Mouse (Mus musculus): Measurements from ENCODE around the gene Gart.

Gene Gart

DNA sequence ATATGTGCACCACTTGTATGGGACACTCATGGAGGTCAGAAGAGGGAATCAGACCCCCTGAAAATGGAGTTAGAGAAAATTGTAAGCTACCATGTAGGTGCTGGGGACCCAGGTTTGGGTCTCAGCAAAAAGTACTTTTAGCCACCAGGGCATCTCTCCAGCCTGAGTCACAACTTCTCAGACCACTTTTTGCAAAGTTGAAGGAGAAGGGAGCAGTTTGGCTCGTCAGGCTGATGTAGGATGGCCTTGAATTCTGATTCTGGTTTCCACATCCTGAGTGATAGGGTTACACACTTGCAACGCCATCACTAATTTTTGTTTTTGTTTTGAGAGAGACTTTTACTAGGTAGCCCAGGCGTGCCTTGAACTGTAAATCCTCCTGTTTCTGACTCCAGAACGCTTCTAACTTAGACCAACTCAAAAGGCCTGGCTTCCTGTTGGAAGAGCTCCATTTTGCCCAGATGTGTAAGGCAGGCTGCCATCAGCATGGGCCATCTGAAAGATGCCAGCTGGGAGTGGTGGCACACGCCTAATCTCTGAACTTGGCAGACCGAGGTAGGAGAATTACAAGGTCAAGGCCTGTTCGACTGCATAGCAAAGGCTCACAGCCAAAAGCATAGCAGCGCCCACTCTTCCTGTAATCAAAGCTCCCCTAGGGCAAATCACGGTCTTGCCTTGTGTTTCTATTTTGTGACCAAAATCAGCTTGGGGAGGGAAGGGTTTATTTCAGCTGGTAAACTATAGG is 37.1 kb downstream of the Gart start:
- no peak for DNase-seq (ENCODE audit: low spot score in 2 of 2)

DNA sequence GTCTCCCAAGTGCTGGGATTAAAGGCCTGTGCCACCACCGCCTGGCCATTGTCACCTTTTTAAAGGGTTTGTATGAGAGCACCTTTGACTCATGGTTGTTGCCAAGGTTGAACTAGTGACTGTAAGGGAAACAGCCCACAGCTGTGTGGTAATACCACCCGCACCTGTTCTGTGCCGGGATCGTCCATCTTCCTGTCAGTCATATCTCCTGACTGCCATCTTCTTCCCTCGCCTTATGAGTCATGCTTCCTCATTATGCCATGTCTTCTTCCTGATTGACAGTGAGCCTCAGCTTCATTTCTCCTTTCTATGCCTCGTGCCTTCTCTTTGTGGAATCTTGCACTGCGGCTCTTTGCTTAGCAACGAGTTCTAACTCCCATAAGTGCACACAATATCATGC is 39.8 kb downstream of the Gart start:
- DNase-seq (ENCODE audit: low spot score in 2 of 2) = no peak

DNA sequence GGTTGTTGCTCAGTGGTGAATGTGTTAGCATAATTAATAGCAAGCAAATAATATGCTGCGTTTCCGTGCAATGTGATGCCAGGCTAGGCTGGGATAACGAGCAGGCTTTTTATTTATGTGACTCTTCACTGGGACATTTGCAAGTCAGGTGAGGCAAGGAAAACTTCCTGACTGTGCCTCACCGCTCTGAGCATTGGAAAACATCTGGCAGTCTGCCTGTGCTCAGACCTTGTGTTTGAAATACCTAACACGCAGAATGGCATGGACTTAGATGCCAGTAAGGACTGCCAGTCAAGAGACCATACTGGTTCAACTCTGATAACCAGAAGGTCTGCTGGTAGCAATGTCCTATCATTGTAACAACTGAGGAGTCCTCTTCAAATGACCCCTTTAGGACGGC is 41.6 kb downstream of the Gart start:
- no peak for DNase-seq (ENCODE audit: low spot score in 2 of 2)

DNA sequence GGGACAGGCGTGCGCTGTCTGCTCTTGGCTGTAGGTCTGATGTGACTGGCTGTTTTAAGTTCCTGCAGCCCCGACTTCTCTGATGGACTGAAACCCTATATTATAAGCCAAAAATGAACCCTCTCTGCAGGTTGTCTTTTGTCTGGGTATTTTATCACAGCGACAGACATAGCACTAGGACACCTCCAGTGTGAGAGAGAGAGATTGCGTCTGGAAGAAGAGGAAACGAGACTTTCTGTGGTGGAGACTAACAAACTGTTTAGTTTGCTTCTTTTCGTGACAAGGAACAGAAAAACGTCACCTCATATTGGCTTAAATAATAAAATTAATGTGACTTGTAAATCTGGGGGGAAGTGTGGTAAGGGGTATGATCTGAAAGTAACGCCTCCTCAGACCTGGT is 45.1 kb downstream of the Gart start:
- DNase-seq (ENCODE audit: low spot score in 2 of 2) = no peak

DNA sequence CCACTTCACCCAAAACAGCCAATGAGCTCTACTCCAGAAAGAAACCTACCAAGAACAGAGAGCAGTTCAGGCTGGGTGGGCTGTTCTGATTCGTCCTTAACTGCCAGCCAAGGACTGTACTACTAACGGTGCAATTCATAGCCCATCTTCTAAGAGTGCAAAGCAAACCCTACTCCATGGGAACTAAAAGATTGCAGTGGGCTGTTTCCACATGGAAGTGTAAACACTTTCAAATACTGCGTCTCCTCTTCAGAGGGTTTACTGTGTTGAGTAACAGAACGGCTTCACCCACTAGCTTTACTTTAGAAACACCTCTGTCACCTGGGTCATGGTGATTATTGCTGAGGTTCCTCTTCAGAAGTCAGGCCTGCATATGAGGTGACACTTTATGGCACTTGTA is 45.7 kb downstream of the Gart start:
- no peak for DNase-seq (ENCODE audit: low spot score in 2 of 2)

DNA sequence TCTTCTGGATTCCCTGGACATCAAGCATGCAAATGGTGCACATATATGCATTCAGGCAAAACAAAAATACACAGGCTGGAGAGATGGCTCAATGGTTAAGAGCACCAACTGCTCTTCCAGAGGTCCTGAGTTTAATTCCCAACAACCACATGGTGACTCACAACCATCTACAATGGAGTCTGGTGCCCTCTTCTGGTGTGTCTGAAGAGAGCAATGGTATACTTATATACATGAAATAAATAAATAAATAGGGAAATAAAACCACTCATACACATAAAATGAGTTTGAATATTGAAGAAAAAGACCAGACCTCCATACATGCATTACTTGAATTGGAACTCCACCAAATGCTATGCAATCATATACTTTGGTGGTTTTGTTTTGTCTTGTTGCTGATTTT is 47.5 kb downstream of the Gart start:
- DNase-seq (ENCODE audit: low spot score in 2 of 2) = no peak

DNA sequence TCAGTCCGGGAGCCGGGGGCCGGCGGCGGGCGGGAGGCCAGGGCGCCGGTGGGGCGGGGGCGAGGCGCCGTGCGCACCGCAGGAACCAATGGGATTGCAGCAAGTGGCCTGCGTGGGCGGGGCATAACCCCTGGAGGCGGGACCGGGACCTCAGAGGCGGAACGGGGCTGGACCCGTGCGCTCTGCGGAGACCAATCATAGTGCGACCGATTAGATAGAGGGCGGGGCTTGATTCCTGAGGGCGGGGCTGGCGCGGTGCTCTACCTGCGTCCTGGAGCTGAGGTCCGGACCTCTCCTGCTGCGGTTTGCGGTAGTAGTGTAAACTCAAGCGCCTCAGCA is 49.1 kb downstream of the Gart start, which contains the start of gene Tmem50b:
Tmem50b (minus strand) TSS at position 129 of the 339 bp plus-strand sequence.
- peak; percentile 99 for DNase-seq (ENCODE audit: low spot score in 2 of 2)

DNA sequence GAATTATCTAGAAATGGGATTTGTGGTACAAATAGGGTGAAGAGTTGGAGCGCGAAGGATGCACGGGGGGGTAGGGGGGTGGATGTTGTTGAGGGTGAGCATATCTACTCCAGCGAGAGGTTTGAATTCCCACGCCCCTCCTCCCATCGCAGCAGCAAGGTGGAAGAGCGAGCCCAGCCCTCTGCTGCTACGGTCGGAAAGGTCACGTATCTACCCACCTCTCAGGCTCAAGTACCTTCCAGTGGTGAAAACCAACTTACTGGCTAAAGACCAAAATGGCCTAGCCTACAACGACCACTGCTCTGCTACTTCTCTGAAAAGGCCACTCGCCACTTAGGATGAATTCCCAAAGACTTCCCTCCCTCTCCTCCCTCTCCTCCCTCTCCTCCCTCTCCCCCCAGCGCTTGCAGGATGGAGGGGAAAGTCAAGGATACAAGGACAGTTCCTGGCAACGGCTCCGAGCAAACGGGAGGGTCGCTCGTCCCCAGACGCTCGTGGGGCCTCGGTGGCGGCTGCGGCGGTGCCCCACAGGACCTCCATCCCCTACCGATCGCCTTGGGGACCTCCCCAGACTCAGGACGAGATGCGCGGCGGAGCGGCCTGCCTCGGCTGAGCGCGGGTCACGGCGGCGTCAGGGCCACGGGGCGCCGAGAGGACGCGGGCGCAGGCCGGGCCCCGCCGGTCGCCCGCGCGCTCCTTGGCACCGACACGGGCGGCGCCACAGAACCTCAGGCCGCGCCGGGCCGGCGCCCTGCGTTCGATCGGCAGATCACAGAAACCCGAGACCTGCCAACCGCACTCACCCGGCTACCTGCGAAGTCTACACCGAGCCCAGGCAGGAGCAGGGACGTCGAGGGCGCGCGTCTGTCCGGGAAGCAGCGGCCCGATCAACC is 49.7 kb downstream of the Gart start:
- DNase-seq (ENCODE audit: low spot score in 2 of 2) = peak; percentile 10 to 13

DNA sequence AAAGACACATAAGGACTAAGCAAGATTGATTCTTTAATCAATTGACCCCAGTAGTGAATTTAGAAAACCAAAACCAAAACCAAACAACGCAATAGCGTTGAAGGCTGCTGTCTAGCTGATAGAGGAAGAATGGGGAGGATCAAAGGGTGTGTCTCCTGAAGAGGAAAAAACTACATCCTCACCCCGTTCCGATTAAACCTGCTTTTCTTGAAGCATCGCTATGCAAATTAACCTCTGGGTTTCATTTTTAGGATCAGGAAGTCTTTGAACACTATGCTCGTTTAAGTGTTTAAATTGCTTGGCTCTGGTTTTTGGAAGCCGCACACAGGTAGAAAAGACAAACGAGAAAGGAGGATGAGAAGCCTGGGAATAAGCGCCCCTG is 50.4 kb downstream of the Gart start:
- DNase-seq (ENCODE audit: low spot score in 2 of 2) = no peak

DNA sequence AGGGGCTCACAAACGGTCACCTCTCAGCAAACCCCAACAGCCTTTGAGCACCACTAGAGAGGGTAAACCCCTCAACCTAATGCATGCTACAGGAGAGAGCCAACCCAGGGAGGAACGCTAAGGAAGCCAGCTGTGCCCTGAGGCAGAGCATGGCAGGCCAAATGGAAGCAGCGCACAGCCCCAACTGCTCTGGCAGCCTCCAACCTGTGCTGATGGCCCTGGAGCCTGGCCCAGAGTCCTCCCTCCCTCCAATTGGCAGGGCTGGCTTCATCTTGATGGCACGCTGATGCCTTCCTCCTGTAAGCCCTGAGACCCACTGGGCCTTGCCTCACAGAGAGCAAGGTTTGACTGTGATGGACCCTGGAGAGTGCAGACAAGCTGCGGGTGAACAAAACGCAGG is 51.7 kb downstream of the Gart start:
- peak in 1 of 2 experiments; percentile 21 for DNase-seq (ENCODE audit: low spot score in 2 of 2)

DNA sequence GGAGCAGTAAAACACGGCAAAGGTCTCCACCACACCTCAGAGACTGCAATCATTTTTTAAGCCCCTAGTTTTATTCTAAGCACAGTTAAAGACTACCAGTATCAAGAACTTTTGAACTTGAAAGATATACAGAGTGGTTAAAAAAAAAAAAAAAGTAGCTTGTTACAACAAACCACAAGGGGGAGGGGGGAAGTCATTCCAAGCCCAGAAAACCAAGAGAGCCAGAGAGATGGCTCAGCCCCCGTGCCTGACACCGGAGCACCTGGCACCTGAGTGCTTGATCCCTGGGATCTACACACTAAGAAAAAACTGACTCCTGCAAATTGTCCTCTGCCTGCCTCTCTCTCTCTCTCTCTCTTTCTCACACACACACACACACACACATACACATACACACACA is 53.5 kb downstream of the Gart start:
- DNase-seq (ENCODE audit: low spot score in 2 of 2) = no peak

DNA sequence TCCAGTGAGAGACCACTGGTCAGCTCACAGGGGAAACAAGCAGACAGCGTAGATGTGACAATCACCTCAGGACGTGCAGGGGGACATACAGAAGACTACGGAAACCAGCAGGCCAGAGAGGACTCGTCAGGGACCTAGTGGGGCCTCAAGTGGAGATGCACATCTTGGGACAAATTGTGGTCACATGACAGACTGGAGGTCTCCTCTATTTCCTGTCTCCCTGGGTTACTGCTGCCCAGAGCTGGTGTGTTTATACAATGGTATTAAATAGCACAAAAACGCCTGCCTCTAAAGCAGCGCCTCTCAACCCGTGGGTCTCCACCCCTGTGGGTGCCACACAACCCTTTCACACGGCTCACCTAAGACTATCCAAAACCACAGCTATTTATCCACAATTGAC is 54.6 kb downstream of the Gart start:
- no peak for DNase-seq (ENCODE audit: low spot score in 2 of 2)

DNA sequence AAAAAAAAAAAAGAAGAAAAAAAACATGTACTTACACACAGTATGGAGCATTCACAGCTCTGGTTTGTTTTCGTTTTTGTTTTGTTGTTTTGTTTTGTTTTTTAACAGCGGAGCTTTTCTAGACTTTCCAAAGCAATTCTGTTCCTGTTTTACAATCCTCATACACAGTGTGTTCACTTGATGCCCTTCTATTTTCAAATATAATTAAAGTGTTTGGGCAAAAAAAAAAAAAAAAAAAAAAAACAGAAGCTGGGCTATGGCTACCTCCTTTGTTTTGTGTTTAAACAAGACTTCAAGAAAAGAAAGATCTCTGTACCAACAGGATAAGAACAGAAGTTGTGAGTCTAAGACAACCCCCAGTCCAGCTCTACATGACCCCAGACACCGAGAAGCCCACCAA is 58.0 kb downstream of the Gart start:
- no peak for DNase-seq (ENCODE audit: low spot score in 2 of 2)

DNA sequence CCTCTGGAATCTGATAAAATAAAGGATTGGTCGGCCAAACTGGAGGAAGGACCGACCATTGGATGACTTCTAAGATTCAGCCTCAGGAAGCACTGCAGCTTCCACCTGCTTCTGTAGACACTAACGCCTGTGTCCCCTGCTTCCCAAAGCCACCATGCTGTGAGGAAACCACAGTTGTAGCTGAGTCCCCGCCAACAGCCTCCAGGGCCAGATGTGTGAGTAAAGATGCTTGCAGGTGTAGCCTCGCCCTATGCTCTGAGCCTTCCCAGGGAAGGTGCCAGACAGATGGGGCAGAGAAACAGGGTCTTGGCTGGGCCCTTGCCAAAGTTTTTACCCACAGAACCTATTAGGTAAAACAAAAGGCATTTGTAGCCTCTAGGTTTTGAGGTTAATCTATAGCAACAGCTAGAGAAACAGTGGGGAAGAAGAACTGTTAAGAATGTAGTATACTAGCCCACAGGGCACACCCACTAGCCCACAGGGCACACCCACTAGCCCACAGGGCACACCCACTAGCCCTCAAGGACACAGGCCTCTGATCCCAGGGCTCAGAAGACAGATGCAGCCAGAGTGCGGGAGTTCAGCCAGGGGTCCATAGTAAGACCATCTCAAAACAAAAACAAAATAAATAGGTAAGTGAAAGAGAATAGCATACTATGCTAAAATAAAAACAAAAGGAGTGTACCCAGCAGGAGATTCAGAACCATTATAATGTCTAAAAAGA is 58.9 kb downstream of the Gart start:
- DNase-seq (ENCODE audit: low spot score in 2 of 2) = no peak

DNA sequence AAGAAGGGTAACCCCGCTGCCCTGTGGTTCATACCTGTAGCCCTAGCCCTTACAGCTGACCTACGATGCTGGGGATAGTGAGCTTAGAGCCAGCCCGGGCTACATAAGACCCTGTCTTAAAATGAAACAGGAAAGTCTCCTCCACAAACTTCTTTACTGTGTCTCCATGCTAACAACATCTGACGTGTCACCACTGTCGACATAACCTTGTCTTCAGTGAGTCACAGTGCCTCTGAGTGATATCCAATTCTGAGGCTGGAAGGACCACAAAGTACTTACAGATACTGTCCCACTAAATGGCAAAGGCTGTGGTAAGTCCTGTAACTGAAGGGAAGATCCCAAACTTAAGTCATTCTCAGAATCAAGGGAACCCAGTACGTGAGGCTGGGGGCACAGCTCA is 60.5 kb downstream of the Gart start:
- DNase-seq (ENCODE audit: low spot score in 2 of 2) = no peak

DNA sequence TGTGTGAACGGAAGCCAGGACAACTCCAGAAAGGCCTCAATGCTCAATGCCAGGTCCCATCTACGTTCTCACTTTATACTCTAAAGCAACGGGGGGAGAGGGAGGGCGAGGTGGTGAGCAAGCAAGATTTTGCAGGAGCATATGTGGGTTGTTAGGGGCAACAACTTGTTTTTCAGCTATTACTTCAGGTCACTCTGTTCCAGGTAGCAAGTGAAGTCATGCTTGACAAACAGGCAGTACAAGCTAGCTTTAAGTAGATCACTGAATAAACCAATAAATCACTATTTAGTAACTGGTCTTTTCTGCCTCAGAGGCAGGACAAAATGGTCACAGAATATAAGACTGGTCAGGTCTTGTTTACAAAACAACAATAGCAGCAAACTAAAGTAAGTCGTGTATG is 61.1 kb downstream of the Gart start:
- DNase-seq (ENCODE audit: low spot score in 2 of 2) = no peak

DNA sequence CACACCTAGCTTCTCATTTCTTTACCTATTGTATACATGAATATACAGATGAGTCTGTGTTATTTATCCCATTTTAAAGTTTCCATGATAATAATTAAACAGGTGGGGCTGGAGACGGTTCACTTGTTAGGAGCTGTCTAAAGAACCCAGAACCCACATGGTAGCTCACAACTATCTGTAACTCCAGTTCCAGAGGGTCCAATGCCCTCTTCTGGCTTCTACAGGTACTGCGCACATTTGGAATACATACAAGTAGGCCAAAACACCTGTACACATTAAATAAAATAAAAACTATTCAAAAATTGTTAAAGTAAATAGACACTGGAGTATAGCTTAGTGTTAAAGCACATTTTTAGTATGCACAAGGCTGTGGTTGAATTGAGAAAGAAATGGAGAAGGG is 64.4 kb downstream of the Gart start:
- DNase-seq (ENCODE audit: low spot score in 2 of 2) = peak in 1 of 2 experiments; percentile 31

DNA sequence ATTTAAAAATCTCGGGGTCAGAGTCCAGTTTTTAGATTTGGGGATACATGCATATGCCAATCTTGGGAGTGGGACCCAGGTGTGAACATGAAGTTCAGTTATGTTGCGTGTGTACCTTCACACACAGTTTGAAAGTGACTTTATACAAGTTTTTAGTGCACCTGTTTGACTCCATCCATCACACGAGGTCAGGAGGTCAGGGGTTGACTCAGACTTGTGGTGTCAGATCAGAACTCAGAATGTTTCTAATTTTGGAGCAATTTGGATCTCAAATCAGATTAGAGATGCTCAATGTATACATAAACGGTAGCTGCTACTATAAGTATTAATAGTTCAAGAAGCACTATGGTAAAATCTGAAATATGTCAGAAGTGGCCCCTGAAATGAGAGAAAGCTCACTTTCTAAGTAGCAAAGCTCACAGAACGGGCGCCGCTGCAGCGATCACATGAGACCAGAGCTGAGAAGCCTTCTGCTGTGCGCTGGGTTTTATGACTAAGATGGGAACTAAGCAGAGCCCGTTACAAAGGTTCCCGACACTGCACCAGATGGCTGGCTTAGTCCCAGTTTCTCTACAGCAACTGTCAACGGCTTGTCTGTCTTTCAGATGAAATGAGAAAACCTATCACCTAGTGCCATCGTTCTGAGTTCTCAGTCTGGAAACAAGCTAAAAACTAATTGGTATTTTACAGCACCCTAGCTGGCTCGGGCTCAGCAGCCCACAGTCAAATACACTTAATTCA is 67.6 kb downstream of the Gart start:
- peak; percentile 17 to 21 for DNase-seq (ENCODE audit: low spot score in 2 of 2)

DNA sequence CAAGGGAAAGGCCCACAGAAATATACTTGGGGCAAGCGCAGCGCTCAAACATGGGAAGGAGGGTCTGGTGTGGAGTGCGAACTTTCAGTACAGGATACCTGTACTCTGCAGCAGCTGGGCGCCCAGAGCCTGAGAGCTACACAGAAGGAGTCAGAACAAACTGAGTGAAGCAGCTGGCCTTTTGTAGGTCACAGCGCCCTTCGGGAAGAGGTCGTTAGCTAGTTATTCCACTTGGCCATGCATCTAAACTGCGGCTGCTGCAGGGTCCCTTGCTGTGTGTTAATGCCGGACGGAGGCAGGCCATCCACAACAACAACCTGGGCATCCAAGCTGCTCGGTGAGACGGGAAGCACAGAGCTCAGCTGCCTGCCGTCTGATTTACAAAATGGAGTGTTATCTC is 71.6 kb downstream of the Gart start:
- no peak for DNase-seq (ENCODE audit: low spot score in 2 of 2)
